Mouse (Mus musculus) fibroblast of lung, adult 2 months (primary cell): ENCODE results near the gene Gm12258.

Experiments
- DNase-seq: peaks from one replicate; pipeline ENCODE4 v3.0.0-alpha.2; 2011; ENCODE audit warnings: low read depth

Gene Gm12258

GRCm38 (mm10) chr11:58903511-58904409 is 56.8 kb downstream of the Gm12258 start, which contains the start of gene Zfp39:
Gene Zfp39, minus strand, starts transcription at chr11:58904225.
- peak; percentile 87 for DNase-seq

DNA sequence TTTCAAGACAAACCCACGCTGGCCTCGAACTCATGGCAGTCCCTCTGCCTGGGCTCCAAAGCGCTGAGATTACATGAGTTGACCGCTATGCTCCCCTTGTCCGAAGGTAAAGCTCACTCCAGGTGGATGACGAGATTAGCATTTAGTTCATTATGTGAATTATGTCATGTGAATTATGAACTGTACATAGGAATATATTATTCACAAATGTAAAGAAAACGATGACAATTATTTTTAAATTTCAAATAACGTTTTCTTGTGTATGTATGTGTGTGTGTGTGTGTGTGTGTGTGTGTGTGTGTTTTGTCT is 57.4 kb downstream of the Gm12258 start:
- DNase-seq, result no peak

- DNase-seq, result peak; percentile 15
Observed at GRCm38 (mm10) chr11:58904838-58905237, 57.9 kb downstream of the Gm12258 start.
